Mouse (Mus musculus): ENCODE data around the gene 4933428G20Rik.

DNA sequence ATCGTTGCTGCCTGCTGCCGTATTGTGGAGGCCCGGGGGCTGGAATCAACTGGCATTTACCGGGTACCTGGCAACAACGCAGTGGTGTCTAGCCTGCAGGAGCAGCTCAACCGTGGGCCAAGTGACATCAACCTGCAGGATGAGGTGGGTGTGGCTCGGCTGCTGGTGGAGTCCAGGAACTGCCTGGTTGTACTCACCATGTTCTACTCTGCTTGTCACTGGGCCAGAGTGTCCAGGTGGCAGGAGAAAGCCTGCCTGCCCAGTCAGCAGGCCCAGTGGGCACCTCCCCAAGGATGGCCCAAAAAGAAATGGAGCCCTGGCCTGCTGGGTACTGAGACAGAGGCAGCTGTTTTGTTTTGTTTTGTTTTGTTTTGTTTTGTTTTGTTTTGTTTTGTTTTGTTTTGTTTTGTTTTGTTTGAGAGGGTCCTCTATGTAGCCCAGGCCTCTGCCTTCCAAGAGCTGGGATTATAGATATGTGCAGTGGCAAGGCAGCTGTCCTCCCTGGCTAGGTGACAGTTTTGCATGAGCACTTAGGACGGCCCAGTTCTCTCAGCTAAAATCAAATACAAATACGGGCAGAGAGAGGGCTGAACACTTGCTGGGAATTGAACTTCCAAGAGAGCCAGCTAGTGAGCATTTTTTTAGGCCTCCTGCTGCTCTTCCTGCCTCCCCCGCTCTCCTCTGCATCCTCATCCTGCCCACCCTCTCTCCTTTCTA, 33.5 kb downstream of the 4933428G20Rik start:
- TF ChIP-seq POLR2A (IDR thresholded peaks at IDR 0.05; ENCODE audit: borderline replicate concordance, extremely low read depth, low read depth, low read length) (no peak), CTCF (IDR thresholded peaks at IDR 0.05; ENCODE audit: insufficient read depth, low read length) (no peak)

Measured in lung, adult 2 months (tissue).